Mouse (Mus musculus): ENCODE results near the gene Igsf8.

Igsf8 gene

GRCm38 (mm10) chr1:172273386-172273785 is 11.9 kb downstream of the Igsf8 start:
- no peak for DNase-seq (ENCODE audit: low read depth, low spot score)

- DNase-seq (ENCODE audit: low read depth, low spot score): no peak
Observed at GRCm38 (mm10) chr1:172274116-172274515, 12.7 kb downstream of the Igsf8 start.

GRCm38 (mm10) chr1:172274547-172274946 is 13.1 kb downstream of the Igsf8 start:
- DNase-seq (ENCODE audit: low read depth, low spot score): no peak

GRCm38 (mm10) chr1:172277172-172277571 is 15.7 kb downstream of the Igsf8 start:
- no peak for DNase-seq (ENCODE audit: low read depth, low spot score)

GRCm38 (mm10) chr1:172278328-172278727 is 16.9 kb downstream of the Igsf8 start:
- no peak for DNase-seq (ENCODE audit: low read depth, low spot score)

GRCm38 (mm10) chr1:172279768-172280509 is 18.5 kb downstream of the Igsf8 start:
- no peak for DNase-seq (ENCODE audit: low read depth, low spot score)

GRCm38 (mm10) chr1:172281522-172282254 is 20.2 kb downstream of the Igsf8 start:
- DNase-seq (ENCODE audit: low read depth, low spot score): no peak

- no peak for DNase-seq (ENCODE audit: low read depth, low spot score)
Observed at GRCm38 (mm10) chr1:172283073-172283472, 21.6 kb downstream of the Igsf8 start.

- peak; percentile 14 for DNase-seq (ENCODE audit: low read depth, low spot score)
Observed at GRCm38 (mm10) chr1:172284221-172284620, 22.8 kb downstream of the Igsf8 start.

- no peak for DNase-seq (ENCODE audit: low read depth, low spot score)
Observed at GRCm38 (mm10) chr1:172286740-172287139, 25.3 kb downstream of the Igsf8 start.

- DNase-seq (ENCODE audit: low read depth, low spot score): no peak
Observed at GRCm38 (mm10) chr1:172288900-172289616, 27.6 kb downstream of the Igsf8 start.

GRCm38 (mm10) chr1:172289617-172289946 is 28.1 kb downstream of the Igsf8 start:
- no peak for DNase-seq (ENCODE audit: low read depth, low spot score)

- DNase-seq (ENCODE audit: low read depth, low spot score): no peak
Observed at GRCm38 (mm10) chr1:172292880-172293279, 31.4 kb downstream of the Igsf8 start.

- no peak for DNase-seq (ENCODE audit: low read depth, low spot score)
Observed at GRCm38 (mm10) chr1:172293449-172293848, 32.0 kb downstream of the Igsf8 start.

GRCm38 (mm10) chr1:172295751-172296197 is 34.3 kb downstream of the Igsf8 start:
- no peak for DNase-seq (ENCODE audit: low read depth, low spot score)

- no peak for DNase-seq (ENCODE audit: low read depth, low spot score)
Observed at GRCm38 (mm10) chr1:172296816-172297510, 35.5 kb downstream of the Igsf8 start.

GRCm38 (mm10) chr1:172297611-172298537 is 36.4 kb downstream of the Igsf8 start, which contains the start of gene Atp1a2:
Gene Atp1a2 (minus strand): TSS chr1:172298064.
- DNase-seq (ENCODE audit: low read depth, low spot score): no peak

GRCm38 (mm10) chr1:172299528-172299927 is 38.1 kb downstream of the Igsf8 start:
- DNase-seq (ENCODE audit: low read depth, low spot score): no peak

GRCm38 (mm10) chr1:172300247-172300646 is 38.8 kb downstream of the Igsf8 start:
- no peak for DNase-seq (ENCODE audit: low read depth, low spot score)

GRCm38 (mm10) chr1:172301180-172301579 is 39.7 kb downstream of the Igsf8 start:
- DNase-seq (ENCODE audit: low read depth, low spot score): no peak

GRCm38 (mm10) chr1:172302311-172302710 is 40.9 kb downstream of the Igsf8 start:
- no peak for DNase-seq (ENCODE audit: low read depth, low spot score)

Measured in retina, postnatal 7 days (tissue).